Mouse (Mus musculus) spleen, adult 18-20 months (tissue): ENCODE measurements around the gene Pspn.
A peak's percentile ranks its signal among the peaks of the same experiment; 100 is the strongest.

Experiments used
- DNase-seq, 2 experiments: peaks; one replicate each; pipeline ENCODE4 v3.0.0; 2022; ENCODE audit warnings: mixed read lengths in 2 of 2

Pspn gene

DNA sequence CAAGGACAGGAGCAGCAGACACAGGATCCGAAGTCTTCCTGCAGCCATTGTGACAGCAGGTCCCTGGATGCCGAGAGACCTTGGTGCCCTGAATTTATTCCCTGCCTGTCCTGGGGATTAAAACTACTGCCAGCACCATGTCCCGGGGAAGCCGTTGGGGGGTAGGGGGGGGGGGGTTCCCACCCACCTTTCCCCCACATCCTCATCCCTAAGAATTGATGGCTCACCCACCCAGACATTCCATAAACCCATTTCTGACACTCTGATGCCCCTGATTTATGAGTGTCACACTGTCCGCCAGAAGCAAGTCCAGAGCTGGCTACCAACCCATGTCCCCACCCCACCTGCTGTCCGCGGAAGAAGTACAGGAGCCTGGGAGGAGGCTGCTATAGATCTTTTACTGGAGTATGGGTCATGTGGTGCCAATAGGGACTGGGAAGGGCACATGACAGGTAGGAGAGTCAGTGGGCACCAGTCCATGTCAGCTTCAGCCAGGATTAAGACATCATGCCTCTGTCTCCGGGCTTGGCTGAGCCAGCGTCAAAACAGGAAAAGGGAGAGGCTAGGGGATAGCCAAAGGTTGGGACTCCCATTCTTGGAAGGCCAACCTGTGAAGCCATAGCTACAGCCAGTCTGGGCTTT lies at the start of gene Pspn:
TSS of gene Pspn (minus strand) at position 51 of the 642 bp plus-strand sequence.
- DNase-seq = no peak

DNA sequence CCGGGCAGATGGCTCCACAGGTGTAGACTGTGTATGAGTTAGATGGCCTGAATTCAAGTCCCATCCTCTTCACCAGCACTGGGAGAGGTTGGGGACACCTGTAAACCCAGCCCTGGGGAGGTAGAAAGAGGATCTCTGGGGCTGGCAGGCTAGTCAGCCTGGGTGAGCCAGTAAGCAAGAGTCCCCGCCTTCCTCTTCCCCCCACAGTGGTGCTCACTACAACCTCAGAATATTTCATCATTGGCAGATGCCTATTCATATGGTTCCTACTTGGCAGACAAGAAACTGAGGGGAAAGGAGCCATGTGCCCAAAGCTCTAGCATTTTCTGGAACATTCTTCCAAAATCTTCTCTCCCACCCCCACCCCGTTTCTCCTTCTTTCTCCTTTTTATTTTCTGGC lies 49.0 kb upstream of the Pspn start:
- DNase-seq = no peak

DNA sequence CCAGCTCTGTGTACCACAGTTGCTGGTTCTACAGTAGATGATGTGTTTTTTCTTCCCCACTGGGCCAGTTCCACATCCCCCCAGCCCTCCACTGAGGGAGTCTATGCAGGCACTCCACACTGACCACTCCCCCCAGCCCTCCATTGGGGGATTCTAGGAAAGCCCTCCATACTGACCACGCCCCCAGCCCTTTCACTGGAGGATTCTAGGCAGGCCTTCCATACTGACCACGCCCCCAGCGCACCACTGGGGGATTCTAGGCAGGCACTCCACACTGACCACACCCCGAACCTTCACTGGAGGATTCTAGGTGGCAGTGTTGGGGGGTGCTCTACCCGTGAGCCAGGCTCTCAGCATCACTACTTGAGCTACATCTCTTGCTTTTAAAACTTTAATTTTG lies 47.6 kb upstream of the Pspn start:
- no peak for DNase-seq

DNA sequence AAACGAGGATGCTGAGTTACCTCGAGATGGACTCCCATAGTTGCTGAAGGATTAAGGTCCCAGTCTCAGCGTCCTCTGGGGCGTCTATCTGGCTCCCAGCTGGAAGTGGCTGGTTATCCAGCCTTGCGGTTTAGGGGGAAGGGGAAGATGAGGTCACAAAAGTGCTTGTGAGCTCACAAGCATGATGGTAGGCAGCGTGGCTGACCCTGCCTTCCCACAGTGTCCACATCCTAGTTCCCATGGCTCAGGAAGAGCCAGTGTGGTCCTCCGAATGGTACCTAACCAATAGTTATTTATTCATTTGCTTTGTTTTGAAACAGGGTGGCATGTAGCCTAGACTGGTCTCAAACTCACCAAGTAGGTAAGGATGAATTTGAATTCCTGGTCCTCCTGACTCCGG lies 41.7 kb upstream of the Pspn start, which contains the start of gene Slc25a41:
TSS of gene Slc25a41 (minus strand) at position 101 of the 400 bp plus-strand sequence.
- no peak for DNase-seq

DNA sequence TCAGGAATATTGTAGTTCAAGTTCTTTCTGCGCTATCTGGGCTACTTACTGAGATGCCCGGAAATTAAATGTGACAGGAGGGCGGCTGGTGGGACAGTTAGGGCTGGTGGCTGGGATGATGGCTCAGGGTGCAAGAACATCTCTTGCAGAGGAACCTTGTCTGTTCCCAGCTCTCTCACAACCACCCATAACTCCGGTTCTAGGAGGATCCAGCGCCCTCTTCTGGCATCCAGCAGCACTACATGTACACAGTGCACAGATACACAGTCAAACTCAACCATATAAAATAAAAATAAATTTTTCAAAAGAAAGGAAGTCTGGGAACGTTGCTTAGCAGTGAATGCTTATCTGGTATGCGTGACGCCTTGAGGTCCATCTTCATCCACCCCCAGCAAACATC lies 39.2 kb upstream of the Pspn start:
- no peak for DNase-seq

DNA sequence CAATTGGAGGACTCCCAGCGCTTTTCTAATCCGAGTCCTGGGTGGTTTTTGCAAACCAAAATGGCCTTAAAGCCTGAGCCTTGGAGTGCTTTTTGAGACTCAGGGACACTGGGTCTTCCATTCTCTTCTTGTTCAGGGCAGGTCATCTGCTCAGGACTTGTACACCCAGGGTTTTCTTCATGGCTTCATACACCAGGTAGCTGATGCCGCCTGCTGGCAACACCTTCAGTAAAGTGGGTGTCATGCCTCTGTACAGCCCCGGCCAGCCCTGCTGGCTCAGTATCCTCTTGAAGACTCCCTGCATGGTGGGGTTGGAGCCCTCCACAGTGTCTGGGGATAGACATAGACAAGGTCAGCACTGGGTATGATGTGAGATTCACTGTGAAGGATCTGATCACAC lies 33.0 kb upstream of the Pspn start:
- DNase-seq = no peak

DNA sequence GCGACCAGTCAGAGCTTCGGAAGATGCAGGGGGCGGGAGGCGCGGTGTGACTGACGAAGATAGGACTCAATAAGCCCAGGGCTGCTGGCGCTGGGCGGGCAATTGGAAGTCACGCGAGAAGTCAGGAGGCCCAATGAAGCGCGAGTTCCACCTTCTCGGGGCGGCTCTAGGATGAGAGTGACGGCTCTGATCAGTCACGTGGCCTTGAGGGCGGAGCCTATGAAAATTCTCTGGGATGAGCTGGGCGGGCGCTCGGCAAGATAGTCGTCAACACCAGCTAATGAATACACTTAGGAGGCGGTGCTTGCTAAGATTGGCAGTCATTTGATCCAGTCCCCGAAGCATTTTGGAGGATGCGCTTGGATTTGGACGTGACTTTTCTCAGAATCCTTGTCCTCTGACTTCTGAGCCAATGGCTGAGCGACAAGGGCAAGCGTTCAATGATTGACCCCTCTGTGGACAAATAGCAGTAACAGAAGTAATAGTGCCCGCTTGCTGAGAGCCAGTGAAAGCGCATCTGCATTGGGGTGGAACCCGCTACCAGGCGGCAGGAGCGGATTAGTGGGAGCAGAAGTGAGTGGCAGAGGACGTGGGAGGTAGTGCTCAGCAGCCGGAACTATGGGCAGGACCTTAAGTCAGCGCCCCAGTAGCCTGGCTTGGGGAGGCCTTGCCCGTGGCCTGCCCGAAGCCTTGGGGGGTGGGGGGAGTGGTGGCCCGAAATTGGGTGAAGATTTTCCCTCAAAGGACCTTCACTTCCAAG lies 32.0 kb upstream of the Pspn start:
- DNase-seq = peak; percentile 98 to 99

DNA sequence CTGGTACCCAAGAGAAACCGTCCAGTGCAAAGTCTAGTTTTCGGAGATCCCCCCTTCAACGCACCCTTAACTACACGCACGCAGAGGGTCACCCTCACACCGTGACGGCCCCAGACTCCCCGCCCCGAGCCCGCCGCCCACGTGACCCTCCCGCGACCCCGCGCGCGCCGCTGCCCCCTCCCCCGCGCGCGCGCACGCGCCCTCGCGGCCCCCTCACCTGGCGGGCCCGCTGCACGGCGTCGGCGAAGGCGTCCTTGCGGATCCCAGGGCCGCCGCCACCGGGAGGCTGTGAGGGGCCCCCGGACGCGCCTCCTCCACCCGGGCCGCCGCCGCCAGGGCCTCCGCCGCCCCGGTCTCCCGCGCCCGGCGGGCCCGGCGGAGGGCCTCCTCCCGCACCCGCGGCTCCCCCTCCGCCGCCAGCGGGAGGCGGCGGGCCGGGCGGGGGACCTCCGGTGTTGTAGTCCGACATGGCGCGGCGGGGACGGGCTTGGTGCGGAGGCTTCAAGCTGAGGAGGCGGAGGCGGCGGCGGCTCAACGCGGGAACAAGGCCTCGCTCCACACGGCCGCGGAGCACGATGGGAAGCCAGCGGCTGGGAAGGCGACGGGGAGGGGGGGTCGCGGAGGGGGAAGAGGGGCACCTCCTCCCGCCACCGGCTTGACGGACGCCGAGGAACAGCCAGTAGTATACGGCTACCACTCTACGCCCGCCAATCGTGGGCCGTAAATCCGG lies 31.3 kb upstream of the Pspn start, which contains the start of gene Khsrp:
TSS of gene Khsrp (minus strand) at position 592 of the 730 bp plus-strand sequence.
- peak in 1 of 2 experiments; percentile 49 for DNase-seq

DNA sequence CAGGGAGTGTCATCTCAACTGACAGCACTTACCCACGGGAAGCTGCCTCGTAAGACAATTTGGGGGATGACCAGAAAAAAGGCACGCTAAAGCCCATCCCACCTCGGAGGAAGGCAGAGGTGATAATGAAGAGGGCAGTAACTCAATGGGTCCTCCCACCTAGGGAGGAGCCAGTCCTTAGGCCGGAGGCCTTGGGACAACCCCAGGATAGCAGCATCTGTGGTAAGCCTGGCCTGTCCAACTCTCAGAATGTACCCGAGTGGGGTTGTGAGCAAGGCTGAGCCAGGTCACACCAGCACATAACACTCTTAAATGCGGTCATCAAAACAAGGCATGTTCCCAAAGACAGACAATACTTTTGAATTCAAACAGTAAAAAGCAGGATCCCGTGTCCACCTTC lies 29.9 kb upstream of the Pspn start:
- no peak for DNase-seq

DNA sequence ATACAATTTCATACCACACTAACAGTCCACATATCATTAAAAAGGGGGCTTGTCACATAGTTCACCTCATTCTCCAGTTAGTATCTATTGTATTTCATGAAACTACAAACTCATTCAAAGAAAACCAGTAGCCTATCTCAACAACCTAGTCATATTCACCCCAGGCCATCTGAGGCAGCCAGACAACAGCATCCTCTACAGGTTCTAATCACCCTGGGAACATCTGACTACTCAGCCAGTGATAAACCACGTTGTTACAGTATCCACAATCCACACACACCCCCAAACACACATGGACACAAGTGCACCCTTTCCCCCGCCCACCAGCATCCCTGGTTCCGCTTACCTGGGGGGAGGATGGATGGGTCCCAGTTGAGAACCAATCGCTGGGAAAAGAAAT lies 27.7 kb upstream of the Pspn start:
- no peak for DNase-seq

DNA sequence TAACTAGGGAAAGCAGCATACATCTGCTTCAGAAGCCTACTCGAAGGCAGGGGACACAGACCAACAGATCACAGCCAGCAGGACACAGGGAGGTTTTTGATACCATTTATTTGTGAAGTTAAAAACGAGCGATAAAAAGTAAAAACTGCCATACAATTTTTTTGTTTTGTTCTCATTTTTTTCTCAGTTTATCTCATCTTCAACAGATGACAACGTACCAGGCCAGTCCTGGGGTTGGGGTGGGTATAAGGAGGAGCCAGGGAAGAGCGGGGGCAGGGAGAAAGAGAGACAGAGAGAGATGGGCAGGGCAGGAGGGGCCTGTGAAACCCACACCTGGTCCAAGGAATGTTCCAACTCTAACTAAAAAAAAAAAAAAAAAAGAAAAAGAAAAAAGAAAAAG lies 21.1 kb upstream of the Pspn start:
- no peak for DNase-seq

DNA sequence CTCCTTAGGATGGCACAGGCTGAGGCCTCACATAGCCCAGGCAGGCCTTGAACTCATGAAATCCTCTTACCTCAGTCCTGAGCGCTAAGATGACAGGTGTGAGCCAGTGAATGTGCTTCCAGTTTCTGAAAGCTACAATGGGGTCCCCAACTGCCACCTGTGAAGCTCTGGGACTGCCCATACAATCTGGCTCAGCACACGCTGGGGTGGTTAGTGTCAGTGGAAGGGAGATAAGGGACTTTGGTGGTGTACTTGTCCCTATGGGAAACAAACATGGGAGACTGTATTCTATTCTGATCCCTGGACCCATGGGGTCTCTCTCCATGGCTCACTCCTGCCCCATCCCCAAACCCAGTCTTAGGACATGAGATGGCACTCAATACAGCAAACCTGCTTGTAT lies 19.9 kb upstream of the Pspn start:
- DNase-seq = no peak

DNA sequence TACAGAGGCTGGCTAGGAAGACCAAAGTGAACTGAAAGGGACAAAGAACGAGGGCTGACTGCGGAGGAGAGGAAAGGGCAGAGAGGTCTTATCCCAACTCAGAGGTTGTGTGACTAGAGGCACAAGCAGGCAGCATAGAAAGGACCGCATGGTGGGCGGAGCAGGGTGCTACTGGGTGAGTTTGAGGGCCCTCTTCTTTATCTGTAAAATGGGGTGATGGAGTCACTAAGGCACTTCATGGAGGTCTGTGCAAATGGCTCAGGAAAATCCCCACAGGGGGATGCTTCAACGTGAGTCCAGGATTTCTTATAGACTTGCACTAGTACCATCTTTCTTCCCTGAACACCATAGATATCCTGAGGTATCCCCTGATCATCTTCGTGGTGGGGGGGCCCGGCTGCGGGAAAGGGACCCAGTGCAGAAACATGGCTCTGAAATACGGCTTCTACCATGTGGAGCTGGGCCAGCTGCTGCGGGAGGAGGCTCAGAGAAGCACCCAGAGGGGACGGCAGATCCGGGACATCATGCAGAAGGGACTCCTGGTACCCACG lies 12.5 kb upstream of the Pspn start:
- DNase-seq = no peak

DNA sequence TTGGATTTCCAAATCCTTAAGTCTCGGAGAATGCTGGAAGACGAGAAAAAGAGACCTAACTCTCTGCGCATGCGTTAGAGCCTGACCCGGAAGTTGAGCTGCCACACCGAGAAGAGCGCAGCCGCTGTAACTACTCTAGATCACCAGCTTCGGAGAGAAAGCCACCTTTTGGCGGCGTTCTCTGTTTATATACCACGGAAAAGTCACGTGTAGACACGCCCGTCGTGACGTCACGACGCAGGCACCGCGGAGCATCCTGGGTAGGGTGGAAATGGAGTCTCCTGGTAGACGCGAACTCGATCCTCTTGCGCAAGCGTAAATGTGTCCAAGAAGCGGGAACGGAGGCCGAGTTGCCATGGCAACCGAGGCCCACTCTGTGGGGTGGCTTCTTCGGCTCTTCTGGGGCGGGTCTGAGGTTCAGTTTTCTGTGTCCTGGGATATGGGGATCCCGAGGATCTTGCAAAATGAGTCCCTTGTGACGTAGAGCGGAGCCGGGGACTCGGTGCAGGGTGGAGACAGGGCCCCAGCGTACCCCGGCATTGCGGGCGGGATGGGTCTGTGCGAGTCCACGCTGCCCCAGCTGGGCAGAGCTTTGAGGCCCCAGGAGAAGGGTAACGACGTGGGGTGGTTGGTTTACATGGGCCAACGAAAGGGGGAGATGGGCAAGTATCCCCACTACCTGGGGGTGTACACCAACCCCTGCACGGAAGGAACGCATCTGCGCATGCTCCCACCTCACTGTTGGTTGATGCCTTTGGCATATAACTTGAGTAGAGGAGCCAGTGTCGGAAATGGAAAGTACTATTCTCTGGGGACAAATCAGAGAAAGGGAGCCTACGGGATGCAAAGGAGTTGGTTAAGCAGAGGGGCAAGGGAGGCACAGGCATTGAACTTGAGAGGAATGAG lies 11.7 kb upstream of the Pspn start, which contains the start of the genes Gtf2f1 and Gm17949:
TSS of gene Gtf2f1 (minus strand) at position 53 of the 906 bp plus-strand sequence.
TSS of gene Gm17949 (plus strand) at position 234 of the 906 bp plus-strand sequence.
- peak; percentile 81 to 84 for DNase-seq

DNA sequence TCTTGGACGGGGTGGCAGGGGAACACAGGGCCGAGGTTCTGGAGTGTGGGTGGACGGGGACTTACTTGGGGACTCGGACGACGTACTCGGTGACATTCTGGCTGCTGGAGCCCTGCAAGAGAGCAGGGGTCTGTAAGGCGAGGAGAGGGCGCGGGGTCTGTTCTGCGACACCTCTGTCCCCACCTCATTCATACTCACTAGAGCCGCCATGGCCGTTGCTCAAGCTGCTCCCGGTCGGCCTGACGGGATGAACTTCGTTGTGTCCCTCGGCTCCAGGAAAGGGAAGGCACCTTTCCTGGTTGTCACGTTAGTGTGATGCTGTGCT lies 11.1 kb upstream of the Pspn start:
- no peak for DNase-seq

DNA sequence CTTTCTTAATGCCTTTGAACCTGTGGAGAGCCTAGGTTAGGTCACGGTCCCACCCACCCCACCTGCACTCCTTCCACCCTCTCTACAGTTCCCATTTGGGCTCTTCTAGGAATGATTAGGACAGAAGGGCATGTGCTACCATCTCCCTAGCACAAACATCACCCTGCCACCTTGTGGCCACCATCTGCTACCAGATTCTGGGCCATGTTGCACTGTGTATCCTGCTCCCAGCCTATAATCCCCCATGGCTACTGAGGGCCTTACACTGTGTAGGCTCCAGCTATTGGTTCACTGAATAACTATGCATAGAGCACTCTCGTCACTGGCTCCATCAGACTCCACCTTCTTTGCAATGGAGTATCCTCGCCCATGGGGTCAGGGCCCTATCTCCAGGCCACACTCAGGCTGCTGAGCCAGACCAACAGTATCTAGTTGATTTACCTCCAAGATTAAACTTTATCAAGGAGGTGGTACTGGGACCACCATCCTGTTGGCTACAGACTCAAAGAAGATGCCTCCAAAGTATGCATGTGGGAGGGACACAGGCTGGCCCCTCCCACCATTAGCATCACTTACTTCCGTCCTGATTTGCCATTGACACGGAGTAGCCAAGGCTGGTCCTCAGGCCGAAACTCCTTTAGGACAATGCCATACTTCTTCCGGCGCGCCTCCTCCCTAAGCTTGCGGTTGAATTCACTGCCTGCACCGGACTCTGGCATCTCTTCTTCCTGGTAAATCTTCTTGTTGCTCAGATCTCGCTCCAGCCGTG lies 7.5 kb upstream of the Pspn start:
- no peak for DNase-seq

DNA sequence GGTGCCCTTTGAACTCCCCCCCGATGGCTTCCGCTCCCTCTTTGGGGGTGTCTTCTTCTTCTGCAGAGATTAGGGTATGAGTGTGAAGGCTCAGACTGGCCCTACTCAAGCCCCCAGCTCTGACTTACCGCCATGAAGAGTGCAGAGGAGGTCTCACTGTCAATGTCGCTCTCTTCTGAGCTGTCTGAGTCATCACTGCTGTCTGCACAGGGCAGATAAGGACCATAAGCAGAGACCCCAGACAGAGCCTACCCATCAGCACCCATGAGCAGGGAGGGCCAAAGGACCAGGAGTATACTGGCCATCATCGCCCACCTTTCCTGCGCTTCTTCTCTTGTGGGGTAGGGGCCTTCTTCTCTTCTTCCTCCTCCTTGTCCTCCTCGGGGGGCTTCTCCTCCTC lies 4.2 kb upstream of the Pspn start:
- no peak for DNase-seq

DNA sequence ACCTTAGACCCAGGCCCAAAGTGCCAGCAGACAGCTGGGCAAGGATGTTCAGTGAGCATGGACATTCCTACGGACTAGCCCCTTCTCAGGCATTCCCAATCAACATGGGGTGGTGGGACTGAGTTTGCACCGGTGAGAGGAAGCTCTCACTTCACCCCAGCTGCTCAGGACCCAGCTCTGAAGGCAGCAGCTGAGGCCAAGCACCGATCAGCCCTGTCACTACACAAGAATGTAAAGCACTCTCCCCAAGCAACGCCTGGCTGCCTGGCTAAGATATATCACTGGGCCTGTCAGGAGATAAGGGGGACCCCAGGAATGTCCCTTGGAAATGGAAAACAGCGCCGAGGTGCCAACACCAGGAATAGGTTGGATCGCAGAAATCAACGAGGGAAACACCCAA lies 1.4 kb upstream of the Pspn start:
- DNase-seq = no peak

DNA sequence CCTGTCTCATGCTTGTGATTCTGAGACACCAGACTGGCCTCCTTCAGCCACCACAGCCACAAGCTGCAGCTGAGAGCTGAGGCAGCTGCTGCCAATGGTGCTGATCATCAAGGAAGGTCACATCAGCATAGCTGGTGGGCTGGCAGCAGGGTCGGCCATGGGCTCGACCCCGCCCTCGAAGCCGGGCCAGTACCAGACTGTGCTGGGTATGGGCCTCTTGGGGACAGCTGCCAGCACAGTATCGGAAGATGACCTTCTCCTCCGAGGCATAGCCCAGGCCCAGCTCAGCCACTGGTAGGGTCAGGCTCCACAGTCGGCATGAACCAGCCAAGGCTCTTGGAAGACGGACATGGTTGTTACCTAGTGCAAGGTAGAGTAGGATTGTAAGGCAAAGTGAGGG lies 404 bp downstream of the Pspn start:
- no peak for DNase-seq

DNA sequence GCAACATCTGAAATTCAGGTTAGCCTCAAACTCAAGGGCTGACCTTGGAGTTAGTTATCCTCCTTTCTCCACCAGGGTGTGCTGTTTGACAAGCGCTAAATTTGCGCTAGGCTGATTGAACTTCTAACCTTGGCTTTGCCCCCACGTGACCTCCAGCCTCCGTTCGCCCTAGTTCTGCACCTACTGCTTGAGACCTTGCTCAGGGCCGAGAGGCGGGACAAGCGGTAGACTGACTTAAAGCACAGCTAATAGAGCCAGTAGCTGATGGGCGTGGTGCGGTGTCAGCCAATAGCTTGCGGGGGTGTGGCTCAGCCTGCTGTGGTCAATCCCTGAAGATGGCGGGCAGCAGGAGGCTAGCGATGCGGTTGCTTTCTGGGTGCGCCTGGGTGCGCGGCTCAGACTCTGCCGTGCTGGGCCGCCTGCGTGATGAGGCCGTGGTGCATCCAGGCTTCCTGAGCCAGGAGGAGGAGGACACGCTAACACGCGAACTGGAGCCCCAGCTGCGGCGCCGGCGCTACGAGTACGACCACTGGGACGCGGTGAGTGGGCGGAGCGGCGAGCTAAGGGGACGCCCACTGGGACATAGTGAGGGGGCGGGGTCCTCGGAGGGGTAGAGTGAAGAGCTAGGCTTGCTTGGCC lies 2.7 kb downstream of the Pspn start, which contains the start of gene Alkbh7:
TSS of gene Alkbh7 (plus strand) at position 311 of the 639 bp plus-strand sequence.
- DNase-seq = peak; percentile 87 to 94

DNA sequence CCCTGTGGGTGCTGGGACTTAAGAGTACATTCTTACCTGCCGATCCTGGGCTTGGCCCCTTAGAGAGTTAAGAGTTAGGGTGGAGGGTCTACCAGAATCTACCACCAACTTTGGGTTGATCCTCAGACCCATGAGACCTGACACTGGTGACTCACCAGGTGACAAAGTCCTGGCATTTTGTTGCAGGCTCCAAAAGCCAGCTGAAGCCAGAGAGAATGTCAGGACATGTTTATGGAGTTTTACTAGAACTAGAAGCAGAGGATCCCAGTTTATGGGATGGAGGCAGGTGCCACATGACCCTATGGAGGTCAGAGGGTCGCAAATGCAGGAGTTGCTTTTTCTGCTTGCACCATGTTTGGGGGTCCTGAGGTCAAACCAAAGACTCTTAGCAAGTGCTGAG lies 3.3 kb downstream of the Pspn start:
- no peak for DNase-seq
